Mouse (Mus musculus) cortical plate, adult 2 months (tissue): ENCODE measurements around the gene Smim24.

Source experiments
- CTCF ChIP-seq: fragments of 200-500 bp; IDR thresholded peaks from 2 replicates; pipeline ENCODE4 v1.5.1; 2011; ENCODE audit warnings: mild to moderate bottlenecking, control low read depth, low read length; ENCODE audit not compliant: insufficient read depth; ENCODE audit errors: extremely low read depth
- POLR2A ChIP-seq: fragments of 200-500 bp; IDR thresholded peaks from 2 replicates; pipeline ENCODE4 v1.6.1; 2011; ENCODE audit warnings: mild to moderate bottlenecking, low read length, control low read depth; ENCODE audit not compliant: insufficient read depth; ENCODE audit errors: extremely low read depth

GRCm38 (mm10) chr10:81377793-81378552 is 14.9 kb upstream of the Smim24 start, which contains the start of gene Fzr1:
- TF ChIP-seq CTCF (no peak), POLR2A (peak; percentile 56; the same call in 1 of the 2 replicates)
